In the genomic region with DNA sequence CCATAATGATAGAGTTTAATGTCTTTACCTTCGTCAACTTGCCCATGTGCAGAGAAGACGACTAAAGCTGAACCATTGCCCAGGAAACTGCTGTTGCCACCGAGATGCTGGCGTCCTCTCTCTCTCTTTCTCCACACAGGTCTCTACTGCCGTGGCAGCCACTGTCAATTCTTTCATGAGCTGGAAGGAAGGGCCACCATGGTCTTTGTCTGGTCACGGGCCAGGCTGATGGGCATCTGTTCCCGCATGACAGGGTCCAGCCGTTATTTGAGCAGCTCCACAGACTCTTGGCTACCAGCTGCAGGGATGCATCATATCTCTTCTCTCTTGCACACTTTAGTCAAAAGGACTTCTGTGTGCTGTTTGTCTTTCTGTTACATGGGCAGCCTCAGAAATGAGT, we compare ENCODE assay signal across 19 mouse cellular contexts.
"Had no signal": no experiment of that assay in that cellular context is flagged by ENCODE, and none has a peak within 500 bp of the region (broad histone marks: within the 10 kb centered on the region; RNA-seq: fewer than 3 reads in every experiment).

No protein-coding gene starts in this region.

- ATAC-seq: forebrain, embryonic 13.5 days; forebrain, embryonic 14.5 days; forebrain, embryonic 15.5 days; forebrain, embryonic 16.5 days; forebrain, postnatal 0 days had no signal

- DNase-seq: cerebellum, adult 8-10 months; cerebellum, adult 9-10 months; cerebellum, adult 9-11 months; cerebellum, postnatal 25 days; cerebellum, postnatal 36 days; embryo, embryonic 11 days; forebrain, postnatal 0 days; gastrocnemius, adult 2 months; gastrocnemius, postnatal 10 days; gastrocnemius, postnatal 14 days; gastrocnemius, postnatal 25 days; gastrocnemius, postnatal 36 days; heart, adult 11 months; heart, adult 18-20 months; heart, adult 2 months had no signal
